Mouse (Mus musculus): Measurements from ENCODE around the gene Inpp5a.

DNA sequence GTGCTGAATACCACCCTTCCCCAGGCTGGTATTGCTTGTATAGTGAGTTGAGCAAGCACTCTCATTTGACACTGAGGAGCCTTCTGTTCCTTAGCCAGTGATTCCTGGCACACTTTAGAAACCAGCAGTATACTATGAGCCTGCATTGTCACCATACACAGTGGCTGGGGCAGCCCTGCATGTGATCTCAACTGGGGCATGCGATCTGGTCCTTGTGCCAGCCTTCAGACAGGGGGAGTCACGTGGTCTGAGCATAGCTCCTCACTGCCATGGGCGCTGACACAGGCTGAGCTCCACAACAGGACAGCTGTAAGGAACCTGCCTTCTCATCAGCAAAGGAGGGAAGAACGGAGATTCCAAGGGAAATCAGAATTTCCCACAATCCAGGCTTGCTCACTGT, 80.5 kb downstream of the Inpp5a start:
- TF ChIP-seq CTCF (IDR thresholded peaks at IDR 0.05; ENCODE audit: borderline replicate concordance, extremely low read depth, insufficient read depth, insufficient read length) (no peak), POLR2A (IDR thresholded peaks at IDR 0.05; ENCODE audit: borderline replicate concordance, extremely low read depth, insufficient read depth, insufficient read length, poor library complexity, severe bottlenecking) (no peak)

Data from brain, embryonic 14.5 days (tissue).